Mouse (Mus musculus) activated CD4-positive, CD25-positive, alpha-beta regulatory T cell, adult 4 months (primary cell): ENCODE measurements around the gene Gpr132. TPM values are rescaled to one million over a fixed set of nuclear protein-coding genes. Genes with fewer than 3 reads are reported as not detected.

Source experiments
- ATAC-seq: one replicate; pipeline ENCODE4 v1.8.0; 2017
- polyA plus RNA-seq, 2 experiments: library from polyadenylated mRNA; unstranded; fragments of 100-300 nt; shearing (Covaris generic); gene quantifications; one replicate each; pipeline ENCODE4 v1.2.1; 2017

Gpr132 gene
- 10 to 100 TPM; 65.9 to 77.3 TPM for polyA plus RNA-seq

DNA sequence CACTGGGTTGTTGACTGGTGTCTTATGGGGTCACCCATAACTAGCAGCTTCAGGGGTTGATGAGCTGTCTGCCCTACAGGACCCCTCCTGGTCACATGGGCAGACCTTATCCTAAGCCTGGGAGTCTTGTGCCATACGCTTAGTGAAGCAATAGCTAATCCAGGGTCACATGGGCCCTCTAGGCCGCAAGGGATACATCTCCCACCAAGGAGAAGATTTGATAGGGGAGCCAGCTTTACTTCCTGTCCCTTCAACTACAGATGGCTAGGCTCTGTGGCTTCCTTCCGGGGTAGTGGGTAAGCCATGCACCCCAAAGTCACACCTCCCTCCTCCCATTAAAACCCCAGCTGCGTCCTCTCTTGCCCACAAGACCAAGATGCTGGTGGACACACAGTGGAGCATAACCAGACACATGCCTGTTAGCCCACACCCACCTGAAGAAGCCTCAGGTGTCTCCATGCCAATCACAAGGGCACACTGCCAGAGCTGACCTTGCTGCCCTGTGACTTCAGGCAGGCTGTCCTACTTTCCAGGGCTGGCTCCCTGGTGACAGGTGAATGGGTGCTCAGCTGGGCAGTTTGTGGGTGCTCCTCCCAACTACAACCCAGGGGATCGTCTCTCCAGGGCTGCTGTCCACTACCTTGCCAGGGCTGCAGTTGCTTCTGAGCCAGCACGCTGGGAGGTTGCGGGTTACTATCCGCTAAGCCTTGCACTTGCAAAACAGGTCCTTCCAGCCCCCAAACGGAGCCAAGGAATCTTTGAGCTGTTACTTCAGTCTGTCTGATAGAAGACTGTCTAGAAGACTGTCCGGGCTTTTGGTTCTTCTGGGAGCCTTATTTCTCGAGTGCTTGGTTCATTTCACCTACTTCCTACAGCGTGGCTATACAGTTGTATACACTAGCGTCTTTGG, at the start of gene Gpr132:
Gpr132 (minus strand) TSS at position 51 of the 910 bp plus-strand sequence.
- ATAC-seq = peak; percentile 84

- no peak for ATAC-seq
These were observed 49.5 kb upstream of the Gpr132 start for GRCm38 (mm10) chr12:112917486-112917885.

DNA sequence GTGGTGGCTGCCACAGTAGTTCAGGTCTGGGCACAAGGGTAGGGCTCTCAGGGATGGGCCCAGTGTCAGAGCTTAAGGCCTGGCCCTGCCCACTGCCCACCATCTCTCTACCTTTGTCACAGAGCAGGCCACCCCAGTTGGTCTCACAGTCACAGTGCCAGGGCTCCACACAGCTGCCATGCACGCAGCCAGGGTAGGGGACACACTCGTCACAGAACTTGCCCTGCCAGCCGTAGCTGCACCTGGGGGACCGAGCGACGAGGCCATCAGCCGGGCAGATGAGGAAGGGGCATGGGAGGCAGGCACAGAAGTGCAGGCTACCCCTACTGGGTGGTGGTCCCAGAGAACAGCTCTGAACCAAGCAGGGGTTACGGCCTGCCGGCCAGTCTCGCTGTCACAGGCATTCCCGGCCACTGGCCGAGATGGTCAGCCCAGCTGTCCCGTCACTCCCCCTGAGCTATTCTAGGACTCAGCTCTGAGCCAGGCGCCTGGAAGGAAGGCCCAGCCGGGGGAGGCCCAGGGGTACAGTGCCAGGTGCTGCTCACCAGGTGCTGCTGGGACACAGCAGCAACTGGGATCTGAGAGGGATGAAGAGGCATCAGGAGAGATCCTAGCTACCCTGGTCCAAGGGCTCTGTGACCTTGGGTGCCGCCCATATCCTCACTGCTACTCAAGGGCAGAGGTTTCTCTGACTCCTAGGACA, 48.8 kb upstream of the Gpr132 start:
- ATAC-seq = no peak

DNA sequence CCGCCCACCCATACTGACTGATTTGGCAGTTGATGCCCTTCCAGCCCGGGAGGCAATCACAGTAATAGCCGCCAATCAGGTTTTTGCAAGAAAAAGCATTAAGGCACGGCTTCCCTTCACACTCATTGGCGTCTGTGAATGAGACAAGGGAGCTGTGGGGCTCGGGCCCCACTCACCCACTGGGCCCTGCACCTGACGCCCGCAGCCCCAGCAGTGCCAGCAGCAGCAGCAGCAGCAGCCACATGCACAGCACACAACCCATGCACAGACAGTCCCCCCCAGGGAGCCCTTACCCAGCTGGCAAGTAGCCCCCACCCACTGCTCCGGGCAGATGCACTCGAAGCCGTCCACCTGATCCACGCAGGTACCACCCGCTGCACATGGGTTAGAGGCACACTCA, 47.6 kb upstream of the Gpr132 start:
- ATAC-seq = no peak

- ATAC-seq = no peak
These were observed 46.5 kb upstream of the Gpr132 start for GRCm38 (mm10) chr12:112914527-112914926.

DNA sequence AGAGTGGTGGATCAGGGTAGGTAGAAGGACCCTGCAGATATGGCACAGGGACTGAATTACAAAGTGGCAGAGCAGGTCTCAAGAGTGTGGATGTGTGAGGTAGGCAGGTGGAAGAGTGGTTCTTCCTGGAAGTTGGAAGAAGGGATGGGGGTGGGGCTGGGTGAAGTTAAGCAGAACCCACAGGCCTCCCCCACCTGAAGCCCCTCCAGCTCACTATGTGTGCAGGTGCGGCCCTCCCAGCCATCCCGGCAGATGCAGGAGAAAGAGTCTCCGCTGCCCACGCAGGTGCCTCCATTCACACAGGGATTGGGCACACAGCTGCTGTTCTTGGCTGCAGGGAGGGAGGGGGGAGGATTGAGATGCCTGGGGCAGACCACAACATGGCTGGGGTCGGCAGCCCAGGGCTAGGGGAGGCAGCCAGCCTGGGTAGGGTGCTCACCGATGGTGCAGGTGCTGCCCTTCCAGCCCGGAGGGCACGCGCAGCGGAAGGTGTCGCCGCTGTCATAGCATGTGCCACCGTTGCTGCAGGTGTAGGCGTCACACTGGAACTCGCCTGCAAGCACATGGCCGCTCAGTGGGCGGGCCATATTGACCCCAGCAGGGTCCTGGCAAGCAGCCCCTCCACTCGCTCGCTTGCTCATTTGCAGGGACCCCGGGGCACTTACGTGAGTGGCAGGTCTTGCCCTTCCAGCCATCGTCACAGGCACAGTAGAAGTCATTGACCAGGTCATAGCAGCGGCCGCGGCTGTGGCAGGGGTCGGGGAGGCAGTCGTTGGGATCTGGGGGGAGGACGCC, 45.1 kb upstream of the Gpr132 start:
- ATAC-seq = no peak

- ATAC-seq = no peak
These were observed 43.7 kb upstream of the Gpr132 start for GRCm38 (mm10) chr12:112911701-112912100.

- ATAC-seq = no peak
These were observed 41.0 kb upstream of the Gpr132 start for GRCm38 (mm10) chr12:112908991-112909390.

DNA sequence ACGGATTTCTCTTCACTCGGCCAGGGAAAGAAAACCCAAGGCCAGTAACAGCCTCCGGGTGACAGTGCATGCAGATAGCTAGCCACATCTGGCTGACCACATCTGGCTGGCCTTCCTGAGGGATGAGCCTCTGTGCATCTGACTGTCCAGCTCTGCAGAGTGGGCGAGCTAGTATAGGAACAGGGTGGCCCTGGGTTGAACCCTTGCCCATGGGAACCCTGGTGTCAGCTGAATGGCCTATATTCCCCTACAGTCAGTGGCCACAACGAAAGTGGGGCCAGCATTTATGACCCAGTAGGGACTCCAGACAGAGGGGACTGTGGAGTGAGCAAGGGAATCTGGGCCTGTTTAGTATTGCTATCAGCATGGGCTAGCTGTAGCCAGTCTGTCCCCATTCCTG, 37.0 kb upstream of the Gpr132 start:
- ATAC-seq = no peak

DNA sequence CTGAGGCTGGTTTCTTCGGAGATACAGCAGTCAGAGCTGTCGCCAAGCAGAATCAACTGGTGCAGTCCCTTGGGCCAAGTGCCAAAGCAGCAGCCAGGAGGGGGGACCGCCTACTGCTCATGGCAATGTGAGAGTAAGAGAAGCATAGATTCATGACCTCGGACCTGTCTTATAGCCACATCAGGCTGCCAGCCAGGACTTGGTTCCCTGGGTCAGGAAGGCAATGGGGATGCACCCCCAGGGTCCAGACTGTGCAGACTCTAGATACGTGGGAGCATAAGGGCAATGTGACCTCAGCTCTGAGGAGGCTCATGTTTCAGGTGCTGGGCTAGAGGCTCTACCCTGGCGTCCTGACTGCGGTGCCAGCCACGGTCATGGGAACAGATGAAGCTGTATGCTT, 35.9 kb upstream of the Gpr132 start:
- no peak for ATAC-seq

DNA sequence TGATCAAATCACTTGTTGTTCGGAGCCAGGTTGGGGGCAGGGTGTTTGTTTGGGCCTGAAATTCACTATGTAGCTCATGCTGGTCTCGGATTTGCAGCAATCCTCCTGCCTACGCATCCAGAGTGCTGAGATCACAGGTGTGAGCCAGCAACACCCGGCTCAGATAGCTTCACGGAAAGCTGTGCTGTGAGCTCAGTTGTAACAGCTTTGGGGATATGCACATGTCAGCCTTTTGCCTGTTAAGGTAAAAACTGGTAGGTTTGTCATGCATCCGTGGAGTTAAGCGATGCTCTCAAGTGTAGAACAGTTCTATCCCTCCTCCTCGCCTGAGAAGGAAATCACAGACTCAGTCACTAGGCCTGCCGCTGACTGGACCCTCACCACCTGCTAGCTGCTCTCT, 32.6 kb upstream of the Gpr132 start:
- no peak for ATAC-seq

DNA sequence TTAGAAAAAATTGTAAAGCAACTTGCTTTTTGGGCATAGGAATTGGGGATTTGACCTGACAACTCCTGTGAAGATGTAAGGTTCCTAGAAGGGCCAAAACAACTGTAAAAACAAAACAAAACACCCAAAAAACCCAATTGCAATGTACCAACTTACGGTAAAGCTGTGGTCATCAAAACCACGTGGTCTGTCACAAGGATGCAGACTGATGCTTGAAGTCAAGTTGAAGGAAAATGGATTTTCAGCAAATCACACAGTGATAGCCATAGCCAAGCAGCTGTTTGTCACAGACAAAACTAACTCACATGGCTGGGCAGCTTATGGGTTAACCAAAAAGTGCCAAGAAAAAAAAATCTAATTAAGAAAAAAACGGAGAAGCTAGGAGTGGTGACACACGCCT, 30.9 kb upstream of the Gpr132 start:
- ATAC-seq = no peak

DNA sequence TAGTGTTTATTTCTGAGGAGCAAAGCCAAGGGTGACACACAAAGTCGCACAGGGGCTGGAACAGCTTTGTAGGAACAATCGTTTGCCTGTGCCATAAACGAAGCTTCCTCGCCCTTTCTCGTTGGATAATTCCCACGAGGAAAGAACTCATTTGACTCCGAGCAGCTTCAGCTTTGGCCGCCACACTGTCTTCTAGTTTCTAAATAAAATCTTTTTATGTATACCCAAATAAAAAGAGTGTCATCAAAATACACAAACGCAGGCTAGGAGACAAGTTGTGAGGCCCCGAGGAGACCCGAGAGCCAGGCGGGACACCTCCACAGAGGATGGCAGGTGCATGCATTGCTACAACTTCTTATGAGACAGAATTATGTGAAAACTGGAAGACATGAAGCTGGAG, 30.3 kb upstream of the Gpr132 start:
- ATAC-seq = no peak

GRCm38 (mm10) chr12:112897522-112898212, 29.6 kb upstream of the Gpr132 start:
- ATAC-seq = no peak

DNA sequence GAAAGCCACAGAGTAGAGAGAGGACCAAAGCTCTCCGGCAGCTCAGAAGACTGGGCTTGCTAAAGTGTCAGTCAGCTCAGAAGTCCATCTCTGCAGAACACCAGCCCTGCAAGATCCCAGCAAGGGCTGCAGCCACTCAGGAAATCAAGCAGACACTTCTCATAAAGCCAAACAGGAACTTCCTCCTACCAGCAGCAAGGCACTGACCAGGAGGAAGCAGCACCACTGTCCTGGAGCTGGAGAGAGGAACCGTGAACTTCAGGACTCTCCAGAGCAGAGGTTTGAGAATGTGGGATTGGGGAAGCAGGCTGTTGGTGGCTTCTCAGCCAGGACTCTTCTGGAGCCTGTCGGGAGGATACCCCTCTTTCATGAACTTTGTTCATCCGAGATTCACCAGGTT, 26.9 kb upstream of the Gpr132 start:
- no peak for ATAC-seq

- ATAC-seq = no peak
These were observed 26.4 kb upstream of the Gpr132 start for GRCm38 (mm10) chr12:112894303-112894884.

GRCm38 (mm10) chr12:112885465-112885864, 17.4 kb upstream of the Gpr132 start:
- no peak for ATAC-seq

GRCm38 (mm10) chr12:112881301-112881815, 13.3 kb upstream of the Gpr132 start:
- no peak for ATAC-seq

- no peak for ATAC-seq
These were observed 12.6 kb upstream of the Gpr132 start for GRCm38 (mm10) chr12:112880661-112881060.

- no peak for ATAC-seq
These were observed 11.7 kb upstream of the Gpr132 start for GRCm38 (mm10) chr12:112879731-112880130.

GRCm38 (mm10) chr12:112877607-112878020, 9.6 kb upstream of the Gpr132 start:
- ATAC-seq = no peak

DNA sequence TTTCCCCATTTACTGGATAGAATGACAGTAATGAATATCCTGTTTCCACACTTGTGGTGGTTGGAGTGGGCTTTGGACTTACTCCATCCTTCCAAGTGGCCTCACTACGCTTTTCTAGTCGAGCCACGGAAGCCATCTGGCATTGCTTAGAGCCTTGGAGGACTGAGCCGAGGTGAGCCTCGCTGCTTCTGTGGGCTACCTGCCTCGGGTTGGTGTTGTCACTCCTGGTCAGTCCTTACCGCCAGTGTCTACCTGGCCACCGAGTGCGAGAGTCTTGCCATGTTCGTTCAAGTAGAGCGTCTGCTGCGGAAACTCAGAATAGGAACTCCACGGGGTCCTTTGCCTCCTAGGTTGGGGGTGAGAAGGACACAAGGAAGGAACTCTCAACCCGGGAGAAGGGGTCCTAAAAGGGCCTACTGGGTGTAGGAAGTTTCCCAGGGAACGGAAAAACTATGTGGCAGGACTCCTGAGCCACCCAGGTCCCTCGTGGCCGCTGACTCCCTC, 9.1 kb upstream of the Gpr132 start:
- ATAC-seq = no peak
